Mouse (Mus musculus) liver, embryonic 13.5 days (tissue): ENCODE measurements at regions not wholly inside any gene's neighbourhood (a gene's known extent, or its start where the extent isn't known, plus 50 kb on each side); places are given as distances from the start of the nearest gene placed in this dataset.

ENCODE experiments used
- ATAC-seq: fragments of 200-750 bp; cut with Nextera tagmentation; 2 replicates; pipeline ENCODE4 v1.8.0; 2017; ENCODE audit warnings: low read depth, mild to moderate bottlenecking, moderate number of reproducible peaks, moderate library complexity
- DNase-seq: peaks from one replicate; pipeline ENCODE4 v3.0.0; 2022
- H3K27ac ChIP-seq: fragments of 300-500 bp; sonication (generic); 2 replicates; pipeline ENCODE4 v1.5.1; 2015; ENCODE audit warnings: moderate library complexity, mild to moderate bottlenecking, inconsistent platforms
- H3K27me3 ChIP-seq: fragments of 300-500 bp; sonication (generic); 2 replicates; pipeline ENCODE4 v1.6.1; 2015; ENCODE audit warnings: mild to moderate bottlenecking, inconsistent platforms
- H3K36me3 ChIP-seq: fragments of 300-500 bp; sonication (generic); 2 replicates; pipeline ENCODE4 v1.6.1; 2015; ENCODE audit warnings: mild to moderate bottlenecking, inconsistent platforms
- H3K4me1 ChIP-seq: fragments of 300-500 bp; sonication (generic); replicated peaks from 2 replicates; pipeline ENCODE4 v1.6.1; 2015; ENCODE audit warnings: inconsistent platforms
- H3K4me2 ChIP-seq: fragments of 300-500 bp; sonication (generic); 2 replicates; pipeline ENCODE4 v1.6.1; 2015; ENCODE audit warnings: inconsistent platforms, mild to moderate bottlenecking, moderate library complexity
- H3K4me3 ChIP-seq: fragments of 300-500 bp; sonication (generic); replicated peaks from 2 replicates; pipeline ENCODE4 v1.5.1; 2015; ENCODE audit warnings: mild to moderate bottlenecking, inconsistent platforms
- H3K9ac ChIP-seq: fragments of 300-500 bp; sonication (generic); 2 replicates; pipeline ENCODE4 v1.6.1; 2015; ENCODE audit warnings: mild to moderate bottlenecking, inconsistent platforms
- H3K9me3 ChIP-seq: fragments of 300-500 bp; sonication (generic); replicated peaks from 2 replicates; pipeline ENCODE4 v1.6.1; 2016; ENCODE audit warnings: inconsistent platforms
- WGBS: fragments of 180-500 bp; shearing (Covaris S2); methylation state at CpG from one replicate; pipeline ENCODE4 v1.1.7; 2015; ENCODE audit not compliant: insufficient replicate concordance; 5-methylcytosine and 5-hydroxymethylcytosine counted together

DNA sequence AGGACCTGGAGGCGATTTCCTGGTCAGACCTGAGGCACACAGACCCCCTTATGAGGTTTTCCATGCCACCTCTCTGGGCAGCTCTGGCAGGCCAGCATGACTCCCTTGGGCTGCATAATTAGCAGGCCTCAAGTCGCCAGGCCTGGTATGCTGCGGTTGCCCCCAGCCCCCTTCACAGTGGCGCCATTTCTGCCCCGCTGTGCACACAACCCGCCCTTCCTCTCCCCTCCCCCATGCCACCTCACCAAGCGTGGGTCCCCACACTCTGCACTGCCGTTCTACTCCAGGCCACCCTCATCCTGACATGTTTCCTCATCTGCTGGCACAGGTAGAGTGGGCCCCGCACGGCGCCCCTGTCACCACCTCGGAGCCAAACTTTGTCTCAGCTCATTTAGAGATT is 339.3 kb downstream of the Sox9 start:
- no peak overlapping the region for H3K4me2 ChIP-seq
- no peak for ATAC-seq

DNA sequence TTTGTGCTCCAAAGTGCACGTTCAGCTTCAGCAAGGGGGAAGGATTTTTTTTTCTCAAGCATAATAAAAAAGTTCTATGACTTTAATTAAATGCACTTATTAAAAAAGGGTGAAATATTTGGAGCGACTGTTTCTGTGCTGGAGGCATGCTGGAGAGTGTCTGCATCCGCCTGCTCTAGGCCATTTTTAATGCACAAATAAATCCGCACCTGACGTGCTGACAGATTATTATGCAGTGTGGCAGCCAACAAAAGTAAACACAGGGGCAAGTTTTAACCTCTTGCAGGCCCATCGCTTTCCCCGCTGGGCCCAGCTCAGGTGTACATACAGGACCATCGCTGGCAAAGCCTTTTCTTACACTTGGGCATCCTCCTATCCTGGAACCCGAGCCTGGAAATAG is 340.1 kb downstream of the Sox9 start:
- Histone ChIP-seq H3K27me3 (no peaks in the 10 kb centered on the region), H3K4me1 (no peaks in the 10 kb centered on the region), H3K4me2 (no peak overlapping the region), H3K9me3 (no peaks in the 10 kb centered on the region), H3K27ac (no peak overlapping the region), H3K36me3 (no peaks in the 10 kb centered on the region), H3K9ac (no peak overlapping the region), H3K4me3 (no peak overlapping the region)
- WGBS, result 63% methylated on average over 9 of the region's 9 CpGs
- DNase-seq (no peak), ATAC-seq (no peak)

More for the DNA sequence above, 339.3 kb downstream of the Sox9 start:
- Histone ChIP-seq H3K4me3 (no peak overlapping the region), H3K27ac (no peak overlapping the region), H3K9ac (no peak overlapping the region), H3K27me3 (no peaks in the 10 kb centered on the region), H3K4me1 (no peaks in the 10 kb centered on the region), H3K9me3 (no peaks in the 10 kb centered on the region), H3K36me3 (no peaks in the 10 kb centered on the region)
- DNase-seq, result no peak
- 47% methylated on average over 12 of the region's 12 CpGs for WGBS

DNA sequence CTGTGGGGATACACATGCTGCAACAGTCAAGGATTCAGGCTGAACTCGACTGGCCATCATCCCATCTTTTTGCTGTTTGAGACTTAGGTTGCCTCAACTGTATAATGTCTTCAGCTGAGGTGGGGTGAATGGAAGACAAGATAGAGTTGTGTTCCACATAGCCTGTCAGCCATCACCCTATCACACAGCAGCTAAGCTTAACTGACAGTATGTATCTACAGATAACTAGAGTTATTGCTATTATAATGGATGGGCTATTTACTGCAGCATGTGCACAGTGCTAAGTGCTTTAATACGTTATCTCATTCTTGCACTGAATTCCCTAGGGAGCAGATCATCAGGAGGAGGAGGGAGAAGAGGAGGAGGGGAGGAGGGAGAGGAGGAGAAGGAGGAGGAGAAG is 340.9 kb downstream of the Sox9 start:
- H3K9me3 ChIP-seq, result no peaks in the 10 kb centered on the region
- H3K27me3 ChIP-seq, result no peaks in the 10 kb centered on the region
- ATAC-seq, result no peak
- H3K4me3 ChIP-seq, result no peak overlapping the region
- no peak overlapping the region for H3K27ac ChIP-seq
- 53% methylated on average over 2 of the region's 2 CpGs for WGBS
- H3K9ac ChIP-seq, result no peak overlapping the region
- H3K36me3 ChIP-seq, result no peaks in the 10 kb centered on the region
- no peak overlapping the region for H3K4me2 ChIP-seq
- no peak for DNase-seq
- H3K4me1 ChIP-seq, result no peaks in the 10 kb centered on the region

- 68% methylated on average over 7 of the region's 7 CpGs for WGBS
- no peaks in the 10 kb centered on the region for H3K9me3 ChIP-seq
- H3K4me3 ChIP-seq, result no peak overlapping the region
- no peak overlapping the region for H3K9ac ChIP-seq
- DNase-seq (no peak), ATAC-seq (no peak)
- H3K36me3 ChIP-seq, result no peaks in the 10 kb centered on the region
- no peak overlapping the region for H3K27ac ChIP-seq
- H3K27me3 ChIP-seq, result no peaks in the 10 kb centered on the region
- no peak overlapping the region for H3K4me2 ChIP-seq
- H3K4me1 ChIP-seq, result peaks cover 18% of the 10 kb centered on the region
Measured at GRCm38 (mm10) chr11:113125832-113126231, 343.8 kb downstream of the Sox9 start.

- H3K4me3 ChIP-seq, result no peak overlapping the region
Measured at GRCm38 (mm10) chr11:113129192-113129591, 347.2 kb downstream of the Sox9 start.

GRCm38 (mm10) chr11:113129975-113130374 is 348.0 kb downstream of the Sox9 start:
- WGBS, result 49% methylated on average over 7 of the region's 7 CpGs
- H3K9me3 ChIP-seq, result no peaks in the 10 kb centered on the region
- H3K27me3 ChIP-seq, result no peaks in the 10 kb centered on the region
- no peak overlapping the region for H3K4me2 ChIP-seq
- H3K27ac ChIP-seq, result no peak overlapping the region
- no peak overlapping the region for H3K4me3 ChIP-seq
- ATAC-seq (peak; percentile 80), DNase-seq (no peak)
- H3K36me3 ChIP-seq, result no peaks in the 10 kb centered on the region
- H3K4me1 ChIP-seq, result peaks cover 27% of the 10 kb centered on the region
- H3K9ac ChIP-seq, result no peak overlapping the region

More at GRCm38 (mm10) chr11:113129192-113129591, 347.2 kb downstream of the Sox9 start:
- no peak for ATAC-seq
- no peak overlapping the region for H3K27ac ChIP-seq
- no peaks in the 10 kb centered on the region for H3K27me3 ChIP-seq
- no peak overlapping the region for H3K4me2 ChIP-seq
- peaks cover 26% of the 10 kb centered on the region for H3K4me1 ChIP-seq
- no peak for DNase-seq
- no peaks in the 10 kb centered on the region for H3K9me3 ChIP-seq
- H3K36me3 ChIP-seq, result no peaks in the 10 kb centered on the region
- H3K9ac ChIP-seq, result no peak overlapping the region
- whole genome bisulfite sequencing, result 76% methylated on average over 5 of the region's 5 CpGs

GRCm38 (mm10) chr11:113132078-113133064 is 350.3 kb downstream of the Sox9 start:
- DNase-seq, result no peak
- H3K4me2 ChIP-seq, result 0 out of 2 replicates have a peak overlapping the region, but pooled peaks have one; percentile 32
- WGBS, result 67% methylated on average over 23 of the region's 23 CpGs
- H3K9ac ChIP-seq, result no peak overlapping the region
- peaks cover 32% of the 10 kb centered on the region for H3K4me1 ChIP-seq
- no peaks in the 10 kb centered on the region for H3K27me3 ChIP-seq
- no peak for ATAC-seq
- no peaks in the 10 kb centered on the region for H3K9me3 ChIP-seq
- H3K36me3 ChIP-seq, result no peaks in the 10 kb centered on the region
- H3K27ac ChIP-seq, result no peak overlapping the region
- H3K4me3 ChIP-seq, result no peak overlapping the region

DNA sequence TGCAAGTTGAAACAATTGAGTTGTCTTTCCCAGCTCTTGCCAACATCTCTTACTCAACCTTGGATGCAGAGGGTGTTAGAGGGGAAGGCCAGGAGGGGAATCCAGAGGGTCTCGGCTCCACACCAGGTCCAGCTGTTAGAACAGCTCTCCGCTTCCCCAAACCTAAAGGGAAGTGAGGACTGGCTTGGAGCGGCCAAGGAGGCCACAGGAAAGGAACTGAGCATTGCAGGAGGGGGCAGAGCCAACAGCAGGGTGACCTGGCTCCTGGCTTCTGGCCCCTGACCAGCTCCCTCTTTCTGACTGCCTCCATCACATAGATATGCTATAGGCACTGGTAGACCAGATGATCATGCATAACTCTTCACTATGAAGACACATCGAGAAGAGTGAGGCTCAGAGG is 351.4 kb downstream of the Sox9 start:
- Histone ChIP-seq H3K9me3 (no peaks in the 10 kb centered on the region), H3K27me3 (no peaks in the 10 kb centered on the region), H3K4me2 (no peak overlapping the region), H3K4me3 (no peak overlapping the region), H3K27ac (no peak overlapping the region), H3K9ac (no peak overlapping the region), H3K4me1 (peaks cover 32% of the 10 kb centered on the region), H3K36me3 (no peaks in the 10 kb centered on the region)
- no peak for DNase-seq
- 51% methylated on average over 4 of the region's 4 CpGs for WGBS
- no peak for ATAC-seq

DNA sequence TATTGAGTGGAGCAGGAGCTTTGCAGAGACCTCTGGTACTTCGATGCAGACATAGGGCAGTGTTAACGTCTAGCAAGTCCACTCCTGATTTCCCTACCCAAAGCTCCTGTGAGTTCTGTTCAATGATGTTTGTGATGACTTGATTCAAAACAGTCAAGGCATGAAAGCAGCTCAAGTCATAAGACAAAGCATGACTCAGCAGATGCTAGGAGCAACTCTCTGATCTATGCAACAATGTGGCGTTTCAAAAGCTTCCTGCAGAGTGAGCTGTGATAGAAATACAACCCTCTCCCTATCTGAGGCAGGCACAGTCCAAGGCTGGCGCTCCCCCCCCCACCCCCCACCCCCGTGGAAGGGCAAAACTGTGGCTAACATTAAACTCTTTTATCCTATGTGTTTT is 353.2 kb downstream of the Sox9 start:
- Histone ChIP-seq H3K36me3 (no peaks in the 10 kb centered on the region), H3K9ac (no peak overlapping the region), H3K9me3 (no peaks in the 10 kb centered on the region), H3K4me2 (no peak overlapping the region), H3K27ac (no peak overlapping the region), H3K4me1 (peaks cover 19% of the 10 kb centered on the region), H3K4me3 (no peak overlapping the region), H3K27me3 (no peaks in the 10 kb centered on the region)
- WGBS, result 37% methylated on average over 5 of the region's 5 CpGs
- DNase-seq, result no peak
- ATAC-seq, result no peak

GRCm38 (mm10) chr11:113138462-113138861 is 356.4 kb downstream of the Sox9 start:
- Histone ChIP-seq H3K4me1 (peaks cover 6% of the 10 kb centered on the region), H3K27me3 (no peaks in the 10 kb centered on the region), H3K27ac (no peak overlapping the region), H3K4me3 (no peak overlapping the region), H3K4me2 (no peak overlapping the region), H3K9ac (no peak overlapping the region), H3K9me3 (no peaks in the 10 kb centered on the region), H3K36me3 (no peaks in the 10 kb centered on the region)
- DNase-seq (no peak), ATAC-seq (no peak)
- WGBS, result 71% methylated on average over 5 of the region's 5 CpGs

DNA sequence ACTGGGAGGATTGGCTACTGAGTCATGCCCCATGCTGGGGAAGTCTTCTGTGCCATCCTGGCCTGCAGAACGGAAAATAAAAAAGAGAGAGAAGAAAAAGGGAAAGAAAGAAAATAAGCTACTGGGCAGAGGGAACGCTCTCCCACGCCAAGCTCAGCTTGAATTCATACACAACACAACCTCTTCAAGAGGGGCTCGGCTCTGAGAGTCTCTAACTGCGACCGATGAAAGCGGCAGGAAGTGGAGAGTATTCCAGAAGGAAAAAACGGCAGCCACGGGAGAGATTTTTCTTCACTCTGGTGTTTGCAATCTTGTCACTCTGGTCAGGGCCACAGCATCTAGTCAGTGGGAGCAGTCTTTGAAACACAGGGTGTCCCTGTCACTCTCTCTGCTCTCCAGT is 358.6 kb downstream of the Sox9 start:
- H3K27me3 ChIP-seq, result no peaks in the 10 kb centered on the region
- no peaks in the 10 kb centered on the region for H3K36me3 ChIP-seq
- H3K4me1 ChIP-seq, result peaks cover 10% of the 10 kb centered on the region
- no peak overlapping the region for H3K9ac ChIP-seq
- H3K4me2 ChIP-seq, result no peak overlapping the region
- ATAC-seq (no peak), DNase-seq (no peak)
- no peaks in the 10 kb centered on the region for H3K9me3 ChIP-seq
- WGBS, result 67% methylated on average over 9 of the region's 9 CpGs
- H3K4me3 ChIP-seq, result no peak overlapping the region
- H3K27ac ChIP-seq, result no peak overlapping the region

- Histone ChIP-seq H3K27me3 (no peaks in the 10 kb centered on the region), H3K27ac (no peak overlapping the region), H3K4me3 (no peak overlapping the region), H3K36me3 (no peaks in the 10 kb centered on the region), H3K9ac (no peak overlapping the region), H3K4me2 (no peak overlapping the region), H3K9me3 (no peaks in the 10 kb centered on the region), H3K4me1 (peaks cover 14% of the 10 kb centered on the region)
- DNase-seq (no peak), ATAC-seq (no peak)
- WGBS, result 41% methylated on average over 1 of the region's 1 CpGs
Measured at GRCm38 (mm10) chr11:113142816-113143215, 360.8 kb downstream of the Sox9 start.
